Mouse (Mus musculus) cortical plate, adult 2 months (tissue): ENCODE data around the gene Mtcl1.

Source experiments
- CTCF ChIP-seq: fragments of 200-500 bp; IDR thresholded peaks from 2 replicates; pipeline ENCODE4 v1.5.1; 2011; ENCODE audit warnings: mild to moderate bottlenecking, control low read depth, low read length; ENCODE audit not compliant: insufficient read depth; ENCODE audit errors: extremely low read depth
- POLR2A ChIP-seq: fragments of 200-500 bp; IDR thresholded peaks from 2 replicates; pipeline ENCODE4 v1.6.1; 2011; ENCODE audit warnings: mild to moderate bottlenecking, low read length, control low read depth; ENCODE audit not compliant: insufficient read depth; ENCODE audit errors: extremely low read depth

DNA sequence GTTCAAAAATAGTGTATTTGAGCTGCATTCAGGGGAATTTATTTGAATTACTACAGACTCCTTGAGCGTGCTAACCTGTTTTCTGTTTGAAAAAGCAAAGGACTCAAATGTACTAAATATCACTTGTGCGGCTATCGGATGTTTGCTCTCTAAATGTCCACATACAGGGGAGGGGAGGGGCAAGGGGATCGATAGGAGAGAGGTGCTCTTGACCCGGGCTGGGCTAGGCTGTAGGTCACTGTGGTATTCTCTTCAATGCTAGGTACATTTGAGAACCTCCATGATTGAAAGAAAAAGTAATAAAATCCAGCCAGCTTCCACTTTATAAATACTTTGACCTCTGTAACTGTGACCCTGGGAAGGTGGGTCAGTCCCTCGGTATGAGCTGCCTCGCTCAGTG is 33.1 kb downstream of the Mtcl1 start:
- TF ChIP-seq POLR2A, result no peak
- TF ChIP-seq CTCF, result no peak
